13 mouse cellular contexts compared by ENCODE assay signal in genomic region chr10:128153978-128154377, GRCm38 (mm10). TPM values are rescaled to one million over a fixed set of nuclear protein-coding genes. Genes with fewer than 3 reads are reported as not detected.
"Had no signal": no experiment of that assay in that cellular context is flagged by ENCODE, and none has a peak within 500 bp of the region (broad histone marks: within the 10 kb centered on the region; RNA-seq: fewer than 3 reads in every experiment).

No protein-coding gene starts in this region.

- H3K4me1 ChIP-seq: neural tube, embryonic 12.5 days had no signal

- H3K4me2 ChIP-seq: limb, embryonic 15.5 days; liver, embryonic 12.5 days; midbrain, embryonic 11.5 days; midbrain, embryonic 15.5 days; neural tube, embryonic 12.5 days had no signal

- H3K27me3 ChIP-seq: limb, embryonic 15.5 days; liver, embryonic 12.5 days; megakaryocyte, embryonic 14.5 days; midbrain, embryonic 15.5 days; neural tube, embryonic 12.5 days had no signal

- H3K4me3 ChIP-seq: limb, embryonic 15.5 days; liver, embryonic 12.5 days; megakaryocyte, embryonic 14.5 days; midbrain, embryonic 15.5 days; neural tube, embryonic 12.5 days had no signal

- H3K27ac ChIP-seq: limb, embryonic 15.5 days; liver, embryonic 12.5 days; midbrain, embryonic 15.5 days; neural tube, embryonic 12.5 days had no signal

- H3K9me3 ChIP-seq: limb, embryonic 15.5 days; liver, embryonic 12.5 days; megakaryocyte, embryonic 14.5 days; midbrain, embryonic 15.5 days; neural tube, embryonic 12.5 days had no signal

- H3K36me3 ChIP-seq: midbrain, embryonic 15.5 days had no signal

- ATAC-seq: liver, embryonic 12.5 days; midbrain, embryonic 15.5 days had no signal

- H3K9ac ChIP-seq: limb, embryonic 15.5 days; liver, embryonic 12.5 days; midbrain, embryonic 15.5 days; neural tube, embryonic 12.5 days had no signal

- DNase-seq: kidney, adult 9 months; kidney, postnatal 14 days; layer of hippocampus, postnatal 36 days; thymus, adult 18-20 months; thymus, postnatal 14 days had no signal

RNA-seq across cellular contexts. Expression of gene Gls2, which starts 40.3 kb away (rescaled TPM):
- total RNA-seq: monocyte, adult 5-6 weeks; neutrophil, adult 5-6 weeks had no signal
